8 mouse cellular contexts compared by ENCODE assay signal in genomic region chr19:57543681-57544214, GRCm38 (mm10).
DNase-seq lines count a peak whose midpoint lies in the region; ATAC-seq lines count a peak whose summit lies in the region.

No protein-coding gene starts in this region.

- no peaks in the 10 kb centered on the region for H3K27me3 ChIP-seq in forebrain, embryonic 16.5 days (replicated peaks; ENCODE audit: control insufficient read depth, insufficient read depth, low read length)
- no peaks in the 10 kb centered on the region for H3K27me3 ChIP-seq in hindbrain, embryonic 16.5 days (replicated peaks; ENCODE audit: control insufficient read depth, insufficient read depth, low read length)

- DNase-seq in B cell, adult 2 months: peak; percentile 15 to 25
- DNase-seq in cerebellum, adult 18-20 months: peak; percentile 80 to 87
- DNase-seq in left cerebral cortex, postnatal 4 days: peak; percentile 86
- DNase-seq in neural tube, embryonic 10.5 days (ENCODE audit: extremely low spot score, low spot score): peak; percentile 42
- DNase-seq in spleen, adult 12 weeks (ENCODE audit: low spot score): no peak
- no peak for DNase-seq in thymus, postnatal 10 days (ENCODE audit: low spot score in 2 of 2)

- intact Hi-C loops in left cerebral cortex, postnatal 4 days (cut with DNase I): no loop called here

- H3K36me3 ChIP-seq in forebrain, embryonic 16.5 days (ENCODE audit: control insufficient read depth, insufficient read depth): no peaks in the 10 kb centered on the region
- no peaks in the 10 kb centered on the region for H3K36me3 ChIP-seq in hindbrain, embryonic 16.5 days (ENCODE audit: control insufficient read depth, insufficient read depth, low read length)

- peak overlapping the region; percentile 47 for H3K4me2 ChIP-seq in forebrain, embryonic 16.5 days (ENCODE audit: low read length)
- H3K4me2 ChIP-seq in hindbrain, embryonic 16.5 days (ENCODE audit: low read length): peak overlapping the region; percentile 46

- peaks cover 15% of the 10 kb centered on the region for H3K4me1 ChIP-seq in forebrain, embryonic 16.5 days (replicated peaks; ENCODE audit: control insufficient read depth, insufficient read depth, low read length)
- H3K4me1 ChIP-seq in hindbrain, embryonic 16.5 days (ENCODE audit: control insufficient read depth, insufficient read depth, low read depth, low read length): peaks cover 12% of the 10 kb centered on the region

- H3K9ac ChIP-seq in forebrain, embryonic 16.5 days (replicated peaks; ENCODE audit: low read depth, low read length): peak overlapping the region; percentile 46; the same call in 1 of the 2 replicates
- 0 out of 2 replicates have a peak overlapping the region, but pooled peaks have one; percentile 0 for H3K9ac ChIP-seq in hindbrain, embryonic 16.5 days (ENCODE audit: low read depth, low read length)

- 0 out of 2 replicates have a peak overlapping the region, but pooled peaks have one; percentile 0 for H3K4me3 ChIP-seq in forebrain, embryonic 16.5 days (replicated peaks; ENCODE audit: low read length)
- H3K4me3 ChIP-seq in hindbrain, embryonic 16.5 days (ENCODE audit: low read length): peak overlapping the region; percentile 19; the same call in 1 of the 2 replicates

- WGBS in forebrain, embryonic 16.5 days: 11% methylated on average over 13 of the region's 13 CpGs
- WGBS in hindbrain, embryonic 16.5 days: 10% methylated on average over 13 of the region's 13 CpGs

- peak overlapping the region; percentile 58 for H3K27ac ChIP-seq in forebrain, embryonic 16.5 days (ENCODE audit: low read length)
- H3K27ac ChIP-seq in hindbrain, embryonic 16.5 days (ENCODE audit: low read depth, low read length): 0 out of 2 replicates have a peak overlapping the region, but pooled peaks have one; percentile 11

- H3K9me3 ChIP-seq in forebrain, embryonic 16.5 days (ENCODE audit: control insufficient read depth, low read length): peaks cover 4% of the 10 kb centered on the region; the same call in 1 of the 2 replicates
- H3K9me3 ChIP-seq in hindbrain, embryonic 16.5 days (ENCODE audit: control insufficient read depth, low read length): no peaks in the 10 kb centered on the region

- peak; percentile 67 for ATAC-seq in forebrain, embryonic 16.5 days
- ATAC-seq in hindbrain, embryonic 16.5 days: peak; percentile 79

Comparison
In these comparisons a context has a peak if more than half of its experiments do, and no peak if none do; other contexts are left out.
1. DNase-seq: peak in B cell, adult 2 months (2 of 2), cerebellum, adult 18-20 months (2 of 2), left cerebral cortex, postnatal 4 days (single experiment) and neural tube, embryonic 10.5 days (single experiment); none in spleen, adult 12 weeks (single experiment) and thymus, postnatal 10 days (0 of 2).